Mouse (Mus musculus): ENCODE data around the gene Eif2b3.

DNA sequence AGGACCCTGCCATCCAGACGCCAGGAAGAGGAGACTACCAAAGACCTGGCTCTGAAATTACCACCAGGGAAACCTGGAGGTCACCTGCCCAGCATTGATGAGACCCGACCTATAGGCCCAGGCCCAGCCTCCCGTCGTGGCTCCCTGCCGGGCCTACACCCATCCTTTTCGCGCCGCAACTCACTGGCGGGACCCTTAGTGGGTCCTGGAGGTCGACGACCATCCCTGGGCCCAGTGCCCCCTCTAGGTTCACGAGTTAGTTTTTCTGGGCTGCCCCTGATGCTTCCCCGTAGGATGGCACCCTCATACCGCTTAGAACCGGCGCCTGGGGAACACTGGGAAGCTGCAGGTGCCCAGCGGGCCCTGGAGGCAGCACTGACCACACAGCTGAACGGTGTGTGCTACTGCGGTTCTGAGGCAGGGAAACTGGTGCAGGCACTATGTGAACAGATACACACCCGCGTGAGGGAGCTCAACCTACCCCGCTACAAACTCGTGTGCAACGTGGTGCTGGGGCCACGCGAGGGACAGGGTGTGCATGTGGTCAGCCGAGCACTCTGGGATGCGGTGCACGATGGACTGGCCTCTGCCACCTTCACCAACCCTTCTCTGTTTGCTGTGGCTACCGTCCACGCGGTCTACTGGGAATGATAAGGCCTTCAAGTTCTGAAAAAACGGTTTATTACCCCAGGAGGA, 108.9 kb downstream of the Eif2b3 start:
- TF ChIP-seq CTCF (IDR thresholded peaks at IDR 0.05; ENCODE audit: control insufficient read depth, insufficient read depth, insufficient read length) = no peak
- TF ChIP-seq MAX (IDR thresholded peaks at IDR 0.05) = no peak
